Mouse (Mus musculus): ENCODE results near the gene Fam49a.

GRCm38 (mm10) chr12:12264151-12264550 lies 2.2 kb downstream of the Fam49a start:
- TF ChIP-seq CTCF (IDR thresholded peaks at IDR 0.05) (no peak), POLR2A (IDR thresholded peaks at IDR 0.05; ENCODE audit: insufficient read depth, low read depth, low read length) (no peak)
